Mouse (Mus musculus): Measurements from ENCODE around the gene Hoxa11. TPM values are rescaled to one million over a fixed set of nuclear protein-coding genes. Genes with fewer than 3 reads are reported as not detected.
A peak's percentile ranks its signal among the peaks of the same experiment; 100 is the strongest.

The Hoxa11 gene
- polyA plus RNA-seq (2016; fragmentation: Nextera tagmentation; extraction: Ambion mirVana): 0.09 TPM in 1 of 2 replicates, not detected in the other

GRCm38 (mm10) chr6:52245757-52246142 is at the start of gene Hoxa11:
Hoxa11 (minus strand) TSS chr6:52245810.
- Histone ChIP-seq H3K9me3 (replicated peaks) (no peaks in the 10 kb centered on the region), H3K36me3 (no peaks in the 10 kb centered on the region), H3K4me2 (peak within 1 kb of the TSS; percentile 42), H3K4me1 (replicated peaks) (0 out of 2 replicates have a peak, but pooled peaks cover 8% of the 10 kb centered on the region), H3K27me3 (replicated peaks) (peaks cover 96% of the 10 kb centered on the region), H3K4me3 (peak within 1 kb of the TSS; percentile 16), H3K9ac (no peak within 1 kb of the TSS), H3K27ac (ENCODE audit: poor library complexity, severe bottlenecking) (no peak within 1 kb of the TSS)
- WGBS: under 1% methylated on average over 20 of the region's 20 CpGs
- ATAC-seq (ENCODE audit: insufficient number of reproducible peaks, low FRiP score): no peak

GRCm38 (mm10) chr6:52294616-52295015 is 49.0 kb upstream of the Hoxa11 start:
- peaks cover 59% of the 10 kb centered on the region for H3K27me3 ChIP-seq (replicated peaks)
- no peak overlapping the region for H3K4me2 ChIP-seq
- no peak overlapping the region for H3K9ac ChIP-seq
- H3K4me1 ChIP-seq (replicated peaks): 0 out of 2 replicates have a peak, but pooled peaks cover 5% of the 10 kb centered on the region
- no peaks in the 10 kb centered on the region for H3K36me3 ChIP-seq
- H3K4me3 ChIP-seq: no peak overlapping the region
- H3K9me3 ChIP-seq (replicated peaks): no peaks in the 10 kb centered on the region
- WGBS: 75% methylated on average over 6 of the region's 6 CpGs
- ATAC-seq (ENCODE audit: insufficient number of reproducible peaks, low FRiP score): no peak
- H3K27ac ChIP-seq (ENCODE audit: poor library complexity, severe bottlenecking): no peak overlapping the region

- H3K27me3 ChIP-seq (replicated peaks): peaks cover 67% of the 10 kb centered on the region
- no peak overlapping the region for H3K4me2 ChIP-seq
- no peak for ATAC-seq (ENCODE audit: insufficient number of reproducible peaks, low FRiP score)
These were observed 46.7 kb upstream of the Hoxa11 start for GRCm38 (mm10) chr6:52292328-52292727.

GRCm38 (mm10) chr6:52291021-52291860 is 45.6 kb upstream of the Hoxa11 start:
- Histone ChIP-seq H3K27me3 (replicated peaks) (peaks cover 65% of the 10 kb centered on the region), H3K4me2 (peak overlapping the region; percentile 76), H3K9me3 (replicated peaks) (no peaks in the 10 kb centered on the region), H3K9ac (no peak overlapping the region; the same call in 1 of the 2 replicates), H3K4me1 (replicated peaks) (0 out of 2 replicates have a peak, but pooled peaks cover 5% of the 10 kb centered on the region), H3K4me3 (peak overlapping the region; percentile 46), H3K27ac (ENCODE audit: poor library complexity, severe bottlenecking) (no peak overlapping the region), H3K36me3 (no peaks in the 10 kb centered on the region)
- ATAC-seq (ENCODE audit: insufficient number of reproducible peaks, low FRiP score): 0 out of 2 replicates have a peak, but pooled peaks have one; percentile 33
- WGBS: 2% methylated on average over 45 of the region's 45 CpGs

More at GRCm38 (mm10) chr6:52292328-52292727, 46.7 kb upstream of the Hoxa11 start:
- WGBS: 52% methylated on average over 7 of the region's 7 CpGs
- no peaks in the 10 kb centered on the region for H3K9me3 ChIP-seq (replicated peaks)
- H3K9ac ChIP-seq: no peak overlapping the region
- no peak overlapping the region for H3K4me3 ChIP-seq
- H3K4me1 ChIP-seq (replicated peaks): 0 out of 2 replicates have a peak, but pooled peaks cover 5% of the 10 kb centered on the region
- no peaks in the 10 kb centered on the region for H3K36me3 ChIP-seq
- H3K27ac ChIP-seq (ENCODE audit: poor library complexity, severe bottlenecking): no peak overlapping the region

GRCm38 (mm10) chr6:52290186-52290585 is 44.6 kb upstream of the Hoxa11 start:
- peaks cover 65% of the 10 kb centered on the region for H3K27me3 ChIP-seq (replicated peaks)
- no peak overlapping the region for H3K4me2 ChIP-seq
- no peak for ATAC-seq (ENCODE audit: insufficient number of reproducible peaks, low FRiP score)
- H3K9me3 ChIP-seq (replicated peaks): no peaks in the 10 kb centered on the region
- H3K9ac ChIP-seq: no peak overlapping the region
- H3K4me1 ChIP-seq (replicated peaks): 0 out of 2 replicates have a peak, but pooled peaks cover 5% of the 10 kb centered on the region
- H3K27ac ChIP-seq (ENCODE audit: poor library complexity, severe bottlenecking): no peak overlapping the region
- H3K36me3 ChIP-seq: no peaks in the 10 kb centered on the region
- H3K4me3 ChIP-seq: no peak overlapping the region
- 14% methylated on average over 12 of the region's 12 CpGs for WGBS

GRCm38 (mm10) chr6:52283896-52284295 is 38.3 kb upstream of the Hoxa11 start:
- Histone ChIP-seq H3K4me2 (no peak overlapping the region), H3K27me3 (replicated peaks) (peaks cover 41% of the 10 kb centered on the region), H3K27ac (ENCODE audit: poor library complexity, severe bottlenecking) (no peak overlapping the region), H3K9me3 (replicated peaks) (no peaks in the 10 kb centered on the region), H3K4me1 (replicated peaks) (peaks cover 13% of the 10 kb centered on the region; the same call in 1 of the 2 replicates), H3K4me3 (no peak overlapping the region), H3K36me3 (no peaks in the 10 kb centered on the region), H3K9ac (no peak overlapping the region)
- no peak for ATAC-seq (ENCODE audit: insufficient number of reproducible peaks, low FRiP score)
- WGBS: 79% methylated on average over 5 of the region's 5 CpGs

- Histone ChIP-seq H3K27me3 (replicated peaks) (peaks cover 47% of the 10 kb centered on the region), H3K9me3 (replicated peaks) (no peaks in the 10 kb centered on the region), H3K9ac (no peak overlapping the region), H3K4me3 (no peak overlapping the region), H3K36me3 (no peaks in the 10 kb centered on the region), H3K27ac (ENCODE audit: poor library complexity, severe bottlenecking) (no peak overlapping the region), H3K4me1 (replicated peaks) (peaks cover 13% of the 10 kb centered on the region; the same call in 1 of the 2 replicates), H3K4me2 (no peak overlapping the region)
- whole genome bisulfite sequencing: 48% methylated on average over 12 of the region's 12 CpGs
- ATAC-seq (ENCODE audit: insufficient number of reproducible peaks, low FRiP score): no peak
These were observed 35.5 kb upstream of the Hoxa11 start for GRCm38 (mm10) chr6:52281084-52281483.

- no peak overlapping the region for H3K4me2 ChIP-seq
- H3K4me1 ChIP-seq (replicated peaks): peaks cover 28% of the 10 kb centered on the region
- H3K9me3 ChIP-seq (replicated peaks): no peaks in the 10 kb centered on the region
- H3K9ac ChIP-seq: no peak overlapping the region
- no peak overlapping the region for H3K4me3 ChIP-seq
- no peak overlapping the region for H3K27ac ChIP-seq (ENCODE audit: poor library complexity, severe bottlenecking)
- peaks cover 69% of the 10 kb centered on the region for H3K27me3 ChIP-seq (replicated peaks)
- no peaks in the 10 kb centered on the region for H3K36me3 ChIP-seq
- no peak for ATAC-seq (ENCODE audit: insufficient number of reproducible peaks, low FRiP score)
- 6% methylated on average over 5 of the region's 5 CpGs for WGBS
These were observed 31.3 kb upstream of the Hoxa11 start for GRCm38 (mm10) chr6:52276920-52277319.

- Histone ChIP-seq H3K9me3 (replicated peaks) (no peaks in the 10 kb centered on the region), H3K36me3 (no peaks in the 10 kb centered on the region), H3K27ac (ENCODE audit: poor library complexity, severe bottlenecking) (no peak overlapping the region), H3K4me1 (replicated peaks) (peaks cover 28% of the 10 kb centered on the region), H3K4me3 (no peak overlapping the region), H3K4me2 (no peak overlapping the region), H3K9ac (no peak overlapping the region), H3K27me3 (replicated peaks) (peaks cover 71% of the 10 kb centered on the region)
- 6% methylated on average over 6 of the region's 6 CpGs for WGBS
- ATAC-seq (ENCODE audit: insufficient number of reproducible peaks, low FRiP score): no peak
These were observed 30.8 kb upstream of the Hoxa11 start for GRCm38 (mm10) chr6:52276382-52276781.

- Histone ChIP-seq H3K4me3 (no peak overlapping the region), H3K9me3 (replicated peaks) (no peaks in the 10 kb centered on the region), H3K4me2 (no peak overlapping the region), H3K27me3 (replicated peaks) (peaks cover 74% of the 10 kb centered on the region), H3K4me1 (replicated peaks) (peaks cover 22% of the 10 kb centered on the region), H3K9ac (no peak overlapping the region), H3K36me3 (no peaks in the 10 kb centered on the region), H3K27ac (ENCODE audit: poor library complexity, severe bottlenecking) (no peak overlapping the region)
- 15% methylated on average over 8 of the region's 8 CpGs for WGBS
- ATAC-seq (ENCODE audit: insufficient number of reproducible peaks, low FRiP score): no peak
These were observed 30.1 kb upstream of the Hoxa11 start for GRCm38 (mm10) chr6:52275563-52276280.

GRCm38 (mm10) chr6:52274576-52274975 is 29.0 kb upstream of the Hoxa11 start:
- no peak overlapping the region for H3K27ac ChIP-seq (ENCODE audit: poor library complexity, severe bottlenecking)
- no peaks in the 10 kb centered on the region for H3K36me3 ChIP-seq
- H3K27me3 ChIP-seq (replicated peaks): peaks cover 81% of the 10 kb centered on the region
- ATAC-seq (ENCODE audit: insufficient number of reproducible peaks, low FRiP score): no peak
- H3K9me3 ChIP-seq (replicated peaks): no peaks in the 10 kb centered on the region
- peaks cover 15% of the 10 kb centered on the region for H3K4me1 ChIP-seq (replicated peaks)
- no peak overlapping the region for H3K9ac ChIP-seq
- H3K4me2 ChIP-seq: no peak overlapping the region
- 10% methylated on average over 11 of the region's 11 CpGs for WGBS
- H3K4me3 ChIP-seq: no peak overlapping the region
